Mouse (Mus musculus): ENCODE measurements around the gene Clrn3. TPM values are rescaled to one million over a fixed set of nuclear protein-coding genes. Genes with fewer than 3 reads are reported as not detected.

The Clrn3 gene
- polyA plus RNA-seq, 1 experiment from 2014 or later = not detected

DNA sequence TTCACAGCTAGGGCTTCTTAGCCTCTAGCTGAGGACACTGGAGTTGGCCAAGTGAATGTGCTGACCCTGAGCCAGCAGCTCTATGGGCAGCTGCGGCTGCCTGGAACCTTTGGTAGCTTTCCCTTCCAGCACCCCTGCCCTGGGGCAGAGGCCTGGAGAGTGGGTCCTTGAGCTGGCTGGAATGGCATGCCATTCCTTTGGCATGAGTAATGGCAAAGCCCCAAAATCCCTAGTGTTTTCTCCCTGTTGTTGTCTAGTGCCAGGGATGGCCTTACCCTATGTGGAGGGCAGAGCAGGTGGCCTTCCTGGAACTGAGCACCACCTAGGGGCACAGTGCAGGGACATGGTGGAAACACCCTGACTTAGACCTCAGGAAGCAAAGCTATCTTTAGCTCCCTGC lies 23.1 kb upstream of the Clrn3 start:
- H3K4me1 ChIP-seq = peaks cover 14% of the 10 kb centered on the region
- H3K36me3 ChIP-seq (replicated peaks) = no peaks in the 10 kb centered on the region
- H3K27ac ChIP-seq (replicated peaks) = no peak overlapping the region
- H3K4me3 ChIP-seq = no peak overlapping the region
- no peaks in the 10 kb centered on the region for H3K9me3 ChIP-seq
- no peaks in the 10 kb centered on the region for H3K27me3 ChIP-seq (replicated peaks; ENCODE audit: low read depth, poor library complexity, severe bottlenecking)
- WGBS = 84% methylated on average over 1 of the region's 1 CpGs
- no peak for DNase-seq (ENCODE audit: low spot score)

DNA sequence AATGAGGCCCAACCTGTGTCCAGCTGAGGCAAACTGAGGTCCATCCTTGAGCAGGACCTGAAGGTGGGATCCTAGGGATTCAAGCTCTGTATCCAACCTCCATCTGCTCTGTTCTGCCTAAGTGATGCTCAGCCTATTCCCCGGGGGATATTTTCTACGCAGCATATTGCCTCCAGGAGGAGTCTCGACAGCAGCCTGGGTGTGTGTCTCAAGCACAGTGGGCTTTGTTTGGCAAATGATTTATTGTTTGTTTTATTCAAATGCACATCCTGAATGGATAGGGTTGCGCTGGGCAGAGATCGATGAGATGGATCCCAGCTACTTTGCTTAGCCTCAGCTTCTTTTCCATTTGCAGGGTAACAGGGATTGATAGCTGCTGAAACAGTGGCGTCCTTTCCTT lies 20.0 kb upstream of the Clrn3 start:
- H3K9me3 ChIP-seq = no peaks in the 10 kb centered on the region
- no peak overlapping the region for H3K27ac ChIP-seq (replicated peaks)
- H3K4me3 ChIP-seq = no peak overlapping the region
- H3K4me1 ChIP-seq = peaks cover 15% of the 10 kb centered on the region
- H3K36me3 ChIP-seq (replicated peaks) = no peaks in the 10 kb centered on the region
- H3K27me3 ChIP-seq (replicated peaks; ENCODE audit: low read depth, poor library complexity, severe bottlenecking) = no peaks in the 10 kb centered on the region
- DNase-seq (ENCODE audit: low spot score) = no peak
- WGBS = 66% methylated on average over 6 of the region's 6 CpGs

DNA sequence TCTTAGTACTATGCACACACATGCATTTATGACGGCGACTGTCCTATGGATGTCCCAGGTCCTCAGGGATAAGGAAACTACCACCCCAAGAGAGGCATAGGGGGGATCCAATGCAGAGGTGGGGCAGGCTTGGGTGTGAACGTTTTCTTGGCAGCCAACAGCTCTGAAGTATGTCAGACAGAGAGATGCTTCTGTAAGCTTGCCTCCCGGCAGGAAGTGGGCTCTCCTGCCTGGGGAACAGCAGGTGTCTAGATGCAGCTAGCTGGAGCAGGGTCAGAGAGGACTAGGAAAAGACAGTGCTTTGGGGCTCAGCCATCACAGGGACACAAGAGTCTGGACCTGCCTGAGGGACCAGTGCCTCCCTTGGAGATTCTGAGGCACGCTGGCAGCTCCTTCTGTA lies 18.1 kb upstream of the Clrn3 start:
- Histone ChIP-seq H3K9me3 (no peaks in the 10 kb centered on the region), H3K27me3 (replicated peaks; ENCODE audit: low read depth, poor library complexity, severe bottlenecking) (no peaks in the 10 kb centered on the region), H3K27ac (replicated peaks) (no peak overlapping the region), H3K4me1 (peaks cover 15% of the 10 kb centered on the region), H3K4me3 (no peak overlapping the region), H3K36me3 (replicated peaks) (no peaks in the 10 kb centered on the region)
- no peak for DNase-seq (ENCODE audit: low spot score)
- WGBS = 60% methylated on average over 5 of the region's 5 CpGs

DNA sequence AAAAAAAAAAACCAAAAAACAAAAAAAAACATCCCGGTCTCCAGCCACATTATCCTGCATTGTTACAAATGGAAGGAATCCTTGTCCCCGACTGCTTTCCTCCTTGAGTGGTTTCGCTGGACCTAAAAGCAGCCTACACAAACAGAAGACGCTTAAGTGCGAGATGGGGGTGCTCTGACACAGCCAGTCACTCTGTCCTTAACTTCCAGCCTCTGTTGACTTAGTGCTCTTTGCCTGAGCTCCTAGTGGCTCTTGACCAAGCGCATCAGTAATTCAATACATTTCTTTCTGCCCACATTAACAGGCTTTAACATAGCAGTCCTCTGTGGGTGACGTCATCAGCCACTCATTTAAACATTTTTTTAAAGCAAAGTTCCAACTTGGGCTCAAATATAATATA lies 17.5 kb upstream of the Clrn3 start:
- peaks cover 15% of the 10 kb centered on the region for H3K4me1 ChIP-seq
- H3K4me3 ChIP-seq = no peak overlapping the region
- no peaks in the 10 kb centered on the region for H3K9me3 ChIP-seq
- WGBS = 74% methylated on average over 7 of the region's 7 CpGs
- no peaks in the 10 kb centered on the region for H3K36me3 ChIP-seq (replicated peaks)
- H3K27ac ChIP-seq (replicated peaks) = no peak overlapping the region
- no peaks in the 10 kb centered on the region for H3K27me3 ChIP-seq (replicated peaks; ENCODE audit: low read depth, poor library complexity, severe bottlenecking)
- DNase-seq (ENCODE audit: low spot score) = no peak

DNA sequence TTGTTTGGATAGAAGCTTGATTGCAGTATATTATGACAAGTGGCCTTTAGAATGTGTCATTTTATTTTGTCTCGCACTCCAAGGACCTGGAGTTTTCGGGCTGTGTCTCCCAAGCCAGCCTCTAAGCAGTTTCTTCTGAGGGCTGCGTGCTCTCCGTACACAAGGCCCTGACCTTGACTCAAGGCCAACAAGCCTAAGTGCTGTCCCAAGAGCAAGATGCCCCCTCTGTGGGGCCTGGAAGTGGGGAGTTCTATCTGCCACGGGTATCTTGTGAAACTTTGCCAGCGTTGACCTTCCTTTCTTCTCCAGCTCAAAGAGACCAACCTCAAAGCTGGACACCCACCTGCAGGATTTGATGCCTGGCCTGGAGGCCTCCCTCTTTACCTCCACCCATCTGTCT lies 15.9 kb upstream of the Clrn3 start:
- H3K27me3 ChIP-seq (replicated peaks; ENCODE audit: low read depth, poor library complexity, severe bottlenecking) = peaks cover 13% of the 10 kb centered on the region
- no peaks in the 10 kb centered on the region for H3K9me3 ChIP-seq
- H3K4me1 ChIP-seq = peaks cover 7% of the 10 kb centered on the region; the same call in 1 of the 2 replicates
- H3K27ac ChIP-seq (replicated peaks) = no peak overlapping the region
- no peaks in the 10 kb centered on the region for H3K36me3 ChIP-seq (replicated peaks)
- 92% methylated on average over 6 of the region's 6 CpGs for WGBS
- no peak for DNase-seq (ENCODE audit: low spot score)
- no peak overlapping the region for H3K4me3 ChIP-seq

DNA sequence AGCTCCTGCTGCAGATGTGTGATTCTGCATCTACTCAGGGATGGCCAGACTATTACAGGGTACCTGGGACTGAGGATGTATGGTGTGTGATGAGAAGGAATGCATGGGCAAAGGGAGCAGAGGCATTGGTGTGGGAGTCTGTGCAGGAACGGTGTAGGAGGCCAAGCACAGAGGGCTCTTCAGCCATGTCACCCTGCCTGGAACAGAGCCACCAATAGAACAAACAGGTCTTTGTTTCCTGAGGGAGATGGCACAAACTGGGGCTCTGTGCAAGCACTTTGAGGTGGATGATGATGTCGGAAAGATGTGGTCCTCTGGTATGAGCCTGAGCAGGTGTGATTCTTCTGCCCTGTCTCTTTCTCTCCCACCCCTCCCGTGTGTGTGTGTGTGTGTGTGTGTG lies 14.6 kb upstream of the Clrn3 start:
- no peak overlapping the region for H3K27ac ChIP-seq (replicated peaks)
- H3K4me3 ChIP-seq = no peak overlapping the region
- no peak for DNase-seq (ENCODE audit: low spot score)
- H3K9me3 ChIP-seq = no peaks in the 10 kb centered on the region
- WGBS = 54% methylated on average over 3 of the region's 3 CpGs
- H3K4me1 ChIP-seq = peaks cover 8% of the 10 kb centered on the region
- H3K36me3 ChIP-seq (replicated peaks) = no peaks in the 10 kb centered on the region
- H3K27me3 ChIP-seq (replicated peaks; ENCODE audit: low read depth, poor library complexity, severe bottlenecking) = peaks cover 26% of the 10 kb centered on the region

DNA sequence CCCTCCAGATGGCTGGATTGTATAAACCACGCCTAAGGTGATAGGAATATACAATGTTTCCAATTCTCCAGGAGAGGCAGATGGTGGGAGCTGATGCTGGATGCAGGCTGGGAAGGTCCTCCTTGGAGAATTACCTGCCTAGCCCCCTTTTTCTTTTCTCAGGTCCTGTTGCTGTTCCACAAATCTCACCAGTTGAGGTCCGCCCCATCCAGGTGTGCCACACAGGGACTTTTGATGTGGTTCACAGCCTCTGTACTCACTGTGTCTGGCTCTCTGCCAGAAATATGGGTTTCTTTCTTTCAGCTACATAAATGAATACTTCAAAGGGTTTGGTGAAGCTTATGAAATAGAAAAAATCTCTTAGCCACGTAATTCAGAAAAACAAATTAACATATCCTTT lies 13.8 kb upstream of the Clrn3 start:
- H3K9me3 ChIP-seq = no peaks in the 10 kb centered on the region
- H3K27ac ChIP-seq (replicated peaks) = no peak overlapping the region
- H3K27me3 ChIP-seq (replicated peaks; ENCODE audit: low read depth, poor library complexity, severe bottlenecking) = peaks cover 30% of the 10 kb centered on the region
- H3K4me3 ChIP-seq = no peak overlapping the region
- H3K4me1 ChIP-seq = peaks cover 15% of the 10 kb centered on the region
- no peak for DNase-seq (ENCODE audit: low spot score)
- WGBS = 84% methylated on average over 3 of the region's 3 CpGs
- no peaks in the 10 kb centered on the region for H3K36me3 ChIP-seq (replicated peaks)

DNA sequence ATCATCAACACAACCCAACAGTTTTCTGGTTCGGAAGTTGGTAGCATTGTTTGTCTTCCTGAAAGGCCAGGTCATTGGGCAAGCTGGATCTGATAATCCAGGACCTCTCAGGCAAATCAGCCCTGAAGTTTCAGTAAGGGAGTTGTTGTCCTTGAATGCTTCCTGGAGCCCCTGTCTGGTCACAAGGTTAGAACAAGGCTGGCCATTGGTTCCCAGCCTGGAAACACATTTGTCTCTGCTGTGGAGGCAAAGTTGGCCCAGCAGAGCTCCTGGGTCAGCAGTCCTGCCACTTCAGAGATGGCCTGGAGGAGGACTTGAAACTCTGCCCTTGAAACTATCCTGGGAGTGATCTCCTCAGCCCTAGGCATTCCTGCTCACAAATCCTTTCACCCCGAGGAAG lies 11.0 kb upstream of the Clrn3 start:
- 78% methylated on average over 2 of the region's 2 CpGs for WGBS
- Histone ChIP-seq H3K4me3 (no peak overlapping the region), H3K27me3 (replicated peaks; ENCODE audit: low read depth, poor library complexity, severe bottlenecking) (peaks cover 30% of the 10 kb centered on the region), H3K9me3 (no peaks in the 10 kb centered on the region), H3K27ac (replicated peaks) (no peak overlapping the region), H3K4me1 (peaks cover 13% of the 10 kb centered on the region), H3K36me3 (replicated peaks) (no peaks in the 10 kb centered on the region)
- DNase-seq (ENCODE audit: low spot score) = no peak

DNA sequence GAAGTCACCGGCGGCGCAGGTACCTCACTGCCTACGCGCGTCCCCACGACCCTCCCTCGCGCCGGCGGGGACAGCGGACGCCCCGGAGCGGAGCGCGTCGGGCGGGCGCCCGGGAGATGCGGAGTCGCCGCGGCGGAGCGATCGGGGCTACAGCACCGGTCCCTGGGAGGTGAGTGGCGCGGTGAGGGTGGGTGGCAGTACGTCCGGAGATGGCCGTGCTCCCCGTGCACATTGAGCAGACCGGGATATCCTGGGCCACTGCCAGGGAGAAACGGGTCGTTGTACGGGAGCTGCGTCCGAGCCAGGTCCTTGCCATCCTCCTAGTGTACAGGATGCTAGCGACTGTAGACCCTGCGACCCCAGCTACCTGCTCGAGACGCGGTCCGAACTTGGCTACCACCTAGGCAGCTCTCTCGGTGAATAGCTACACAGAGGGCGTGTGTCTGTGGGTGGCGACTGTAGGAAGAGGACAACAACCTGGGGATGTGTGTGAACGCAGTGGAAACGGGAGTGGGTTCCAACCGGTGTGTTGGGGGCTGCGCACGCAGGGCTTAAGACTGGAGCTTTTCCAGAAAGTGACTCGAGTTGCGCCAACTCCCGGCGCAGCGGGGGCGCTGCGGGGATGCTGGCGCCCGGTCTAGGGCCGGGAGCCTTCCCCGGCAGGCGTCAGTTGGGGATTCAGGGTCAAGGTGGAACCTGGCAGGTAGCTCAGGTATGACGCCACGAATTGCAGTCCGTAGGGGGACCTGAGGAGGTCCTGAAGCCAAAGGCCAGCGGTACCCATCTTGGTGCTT lies 9.7 kb upstream of the Clrn3 start:
- no peaks in the 10 kb centered on the region for H3K9me3 ChIP-seq
- peak overlapping the region; percentile 68; the same call in 1 of the 2 replicates for H3K27ac ChIP-seq (replicated peaks)
- peaks cover 30% of the 10 kb centered on the region for H3K27me3 ChIP-seq (replicated peaks; ENCODE audit: low read depth, poor library complexity, severe bottlenecking)
- under 1% methylated on average over 71 of the region's 71 CpGs for WGBS
- no peaks in the 10 kb centered on the region for H3K36me3 ChIP-seq (replicated peaks)
- peak overlapping the region; percentile 73 for H3K4me3 ChIP-seq
- peak; percentile 50 for DNase-seq (ENCODE audit: low spot score)
- peaks cover 13% of the 10 kb centered on the region for H3K4me1 ChIP-seq

DNA sequence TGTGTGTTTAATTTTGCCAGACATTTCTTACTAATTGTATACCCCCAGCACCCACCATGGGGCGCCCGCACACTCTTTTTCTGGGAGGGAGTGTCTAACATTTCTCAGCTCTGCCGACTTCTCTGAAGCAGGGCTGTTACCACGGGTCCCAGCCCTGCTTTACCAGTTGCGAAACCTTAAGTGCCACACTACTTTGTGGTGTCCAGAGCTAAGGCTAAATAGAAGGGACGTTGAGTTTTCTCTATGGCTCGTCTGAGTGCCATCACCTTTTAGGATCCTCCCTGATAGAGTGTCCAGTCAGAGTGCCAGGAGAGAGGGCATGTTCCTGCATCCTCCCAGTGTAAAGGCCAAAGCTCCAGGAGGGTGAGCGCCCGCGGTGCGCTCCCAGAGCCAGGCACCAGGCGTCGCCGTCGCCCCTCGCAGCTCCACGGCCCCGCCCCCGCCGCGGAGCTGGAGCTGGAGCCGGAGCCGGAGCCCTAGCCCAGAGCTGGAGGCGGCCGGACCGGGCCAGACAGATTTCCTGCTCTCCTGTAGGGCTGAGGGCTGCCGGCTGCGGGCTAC lies 9.0 kb upstream of the Clrn3 start, which contains the start of gene Ptpre:
TSS of gene Ptpre (plus strand) at position 141 of the 561 bp plus-strand sequence.
- Histone ChIP-seq H3K9me3 (no peaks in the 10 kb centered on the region), H3K27me3 (replicated peaks; ENCODE audit: low read depth, poor library complexity, severe bottlenecking) (peaks cover 30% of the 10 kb centered on the region), H3K4me3 (peak within 1 kb of the TSS; percentile 73), H3K27ac (replicated peaks) (peak within 1 kb of the TSS; percentile 68; the same call in 1 of the 2 replicates), H3K4me1 (peaks cover 13% of the 10 kb centered on the region), H3K36me3 (replicated peaks) (no peaks in the 10 kb centered on the region)
- 4% methylated on average over 28 of the region's 28 CpGs for WGBS
- DNase-seq (ENCODE audit: low spot score) = peak; percentile 88

DNA sequence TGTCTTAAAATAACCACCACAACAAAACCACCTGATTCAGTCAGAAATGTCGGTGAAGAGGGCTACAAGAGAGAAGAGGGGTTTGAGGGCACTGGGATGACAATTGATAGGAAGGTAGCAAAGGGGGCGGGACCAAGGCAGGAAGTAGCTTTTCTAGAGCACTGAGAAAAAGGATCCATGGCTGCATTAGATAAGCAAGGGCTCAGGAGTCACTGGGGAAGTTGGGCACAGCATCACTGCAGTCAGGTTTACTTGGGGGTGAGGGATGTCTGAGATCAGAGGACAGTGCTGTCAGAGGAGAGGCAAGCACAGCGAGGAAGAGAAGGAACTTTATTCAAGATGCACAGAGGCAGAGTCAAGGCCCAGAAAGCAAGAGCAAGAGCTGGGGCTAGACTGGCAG lies 7.5 kb upstream of the Clrn3 start:
- 84% methylated on average over 3 of the region's 3 CpGs for WGBS
- DNase-seq (ENCODE audit: low spot score) = no peak
- Histone ChIP-seq H3K4me3 (no peak overlapping the region), H3K4me1 (peaks cover 13% of the 10 kb centered on the region), H3K9me3 (no peaks in the 10 kb centered on the region), H3K27ac (replicated peaks) (no peak overlapping the region), H3K27me3 (replicated peaks; ENCODE audit: low read depth, poor library complexity, severe bottlenecking) (peaks cover 30% of the 10 kb centered on the region), H3K36me3 (replicated peaks) (no peaks in the 10 kb centered on the region)

DNA sequence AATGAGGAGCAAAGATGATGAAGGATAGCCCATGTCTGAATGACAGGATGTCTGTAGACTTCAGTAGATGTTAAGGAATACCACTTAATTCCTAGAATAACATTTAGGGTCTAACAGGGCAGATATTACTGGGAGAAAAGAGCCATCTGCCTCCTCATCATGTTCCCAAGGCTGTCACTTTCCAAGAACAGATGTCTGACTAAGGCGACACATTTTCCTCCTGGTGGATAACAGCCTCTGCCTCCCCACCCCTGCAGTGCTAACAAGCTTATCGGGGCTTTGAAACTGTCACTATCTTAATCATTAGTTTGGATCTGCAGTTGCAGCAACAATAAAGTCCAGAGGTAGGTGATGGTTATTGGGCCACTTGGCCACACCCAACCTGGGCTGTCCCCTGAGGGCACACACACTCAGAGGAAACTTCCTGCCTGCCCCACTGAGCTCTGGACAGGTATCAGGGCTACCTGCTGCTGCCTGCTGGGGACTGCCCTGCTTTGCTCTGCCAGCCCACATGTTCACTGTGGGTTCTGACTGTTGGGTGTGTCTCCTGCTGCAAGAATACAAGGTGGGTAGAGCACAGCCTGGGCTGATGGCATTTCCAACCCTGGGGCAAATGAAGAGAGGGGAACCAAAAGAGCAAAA lies 6.2 kb upstream of the Clrn3 start:
- H3K27ac ChIP-seq (replicated peaks) = no peak overlapping the region
- H3K27me3 ChIP-seq (replicated peaks; ENCODE audit: low read depth, poor library complexity, severe bottlenecking) = peaks cover 21% of the 10 kb centered on the region
- WGBS = 75% methylated on average over 2 of the region's 2 CpGs
- H3K9me3 ChIP-seq = no peaks in the 10 kb centered on the region
- H3K4me1 ChIP-seq = peaks cover 13% of the 10 kb centered on the region
- no peak overlapping the region for H3K4me3 ChIP-seq
- DNase-seq (ENCODE audit: low spot score) = no peak
- no peaks in the 10 kb centered on the region for H3K36me3 ChIP-seq (replicated peaks)

DNA sequence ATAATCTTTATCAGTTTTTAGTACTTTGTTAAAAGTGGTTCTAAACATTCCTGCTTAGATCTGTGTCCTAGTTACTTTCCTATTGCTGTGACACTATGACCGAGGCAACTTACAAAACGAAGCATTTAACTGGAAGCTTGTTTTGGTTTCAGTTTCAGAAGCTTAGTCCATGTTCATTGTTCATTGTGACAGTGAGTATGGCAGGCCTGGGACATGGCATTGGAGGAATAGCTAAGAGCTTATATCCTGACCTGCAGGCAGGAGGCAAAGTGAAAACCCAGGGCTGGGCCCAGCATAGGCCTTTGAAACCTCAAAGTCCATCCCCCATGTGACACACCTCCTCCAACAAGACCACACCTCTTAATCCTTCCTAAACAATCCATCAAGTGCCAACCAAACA lies 614 bp upstream of the Clrn3 start:
- Histone ChIP-seq H3K27ac (replicated peaks) (no peak overlapping the region), H3K27me3 (replicated peaks; ENCODE audit: low read depth, poor library complexity, severe bottlenecking) (no peaks in the 10 kb centered on the region), H3K36me3 (replicated peaks) (no peaks in the 10 kb centered on the region), H3K4me3 (no peak overlapping the region), H3K4me1 (no peaks in the 10 kb centered on the region), H3K9me3 (no peaks in the 10 kb centered on the region)
- DNase-seq (ENCODE audit: low spot score) = no peak
- whole genome bisulfite sequencing = 88% methylated on average over 2 of the region's 2 CpGs
